Mouse (Mus musculus) spleen, adult 2 months (tissue): ENCODE measurements around the gene Cbx8. TPM values are rescaled to one million over a fixed set of nuclear protein-coding genes. Genes with fewer than 3 reads are reported as not detected.

Experiments used
- DNase-seq, 2 experiments: peaks; one replicate each; pipeline versions ENCODE4 v3.0.0 to v3.0.0-alpha.2; 2012 to 2021; ENCODE audit warnings: low spot score in 2 of 2, low read depth in 1 of 2
- H3K27ac ChIP-seq: fragments of 200-500 bp; 2 replicates; pipeline ENCODE4 v1.5.1; 2012; ENCODE audit warnings: low read length, inconsistent platforms; ENCODE audit not compliant: insufficient read depth
- H3K27me3 ChIP-seq: fragments of 200-500 bp; 2 replicates; pipeline ENCODE4 v1.6.1; 2012; ENCODE audit warnings: mild to moderate bottlenecking, moderate library complexity, low read length, inconsistent platforms; ENCODE audit not compliant: control insufficient read depth, insufficient read depth
- H3K36me3 ChIP-seq: fragments of 200-500 bp; 2 replicates; pipeline ENCODE4 v1.6.1; 2012; ENCODE audit warnings: mild to moderate bottlenecking, low read length, inconsistent platforms; ENCODE audit not compliant: control insufficient read depth, insufficient read depth
- H3K4me1 ChIP-seq: fragments of 200-500 bp; 2 replicates; pipeline ENCODE4 v1.6.1; 2011; ENCODE audit warnings: inconsistent platforms; ENCODE audit not compliant: control insufficient read depth, insufficient read depth, insufficient read length
- H3K4me3 ChIP-seq: fragments of 200-500 bp; 2 replicates; pipeline ENCODE4 v1.5.1; 2011; ENCODE audit warnings: mild to moderate bottlenecking, inconsistent platforms; ENCODE audit not compliant: insufficient read depth, insufficient read length; ENCODE audit errors: extremely low read depth
- CTCF ChIP-seq: fragments of 200-500 bp; IDR thresholded peaks from 2 replicates; pipeline ENCODE4 v1.5.1; 2011; ENCODE audit warnings: mild to moderate bottlenecking, inconsistent platforms; ENCODE audit not compliant: insufficient read depth, insufficient read length, insufficient replicate concordance; ENCODE audit errors: extremely low read depth
- POLR2A ChIP-seq: fragments of 200-500 bp; IDR thresholded peaks from 2 replicates; pipeline ENCODE4 v1.6.1; 2011; ENCODE audit warnings: low read depth, low read length, inconsistent platforms
- WGBS: fragments of 180-500 bp; shearing (Covaris S2); methylation state at CpG from one replicate; pipeline ENCODE4 v1.1.7; 2018; 5-methylcytosine and 5-hydroxymethylcytosine counted together
- polyA plus RNA-seq: library from polyadenylated mRNA; depleted of rRNA; stranded (reverse); fragments of >200 nt; gene quantifications from 2 replicates; pipeline ENCODE4 v1.2.3, GENCODE M21; 2012

Gene Cbx8
- polyA plus RNA-seq, 1 experiment, result 4.5 TPM

DNA sequence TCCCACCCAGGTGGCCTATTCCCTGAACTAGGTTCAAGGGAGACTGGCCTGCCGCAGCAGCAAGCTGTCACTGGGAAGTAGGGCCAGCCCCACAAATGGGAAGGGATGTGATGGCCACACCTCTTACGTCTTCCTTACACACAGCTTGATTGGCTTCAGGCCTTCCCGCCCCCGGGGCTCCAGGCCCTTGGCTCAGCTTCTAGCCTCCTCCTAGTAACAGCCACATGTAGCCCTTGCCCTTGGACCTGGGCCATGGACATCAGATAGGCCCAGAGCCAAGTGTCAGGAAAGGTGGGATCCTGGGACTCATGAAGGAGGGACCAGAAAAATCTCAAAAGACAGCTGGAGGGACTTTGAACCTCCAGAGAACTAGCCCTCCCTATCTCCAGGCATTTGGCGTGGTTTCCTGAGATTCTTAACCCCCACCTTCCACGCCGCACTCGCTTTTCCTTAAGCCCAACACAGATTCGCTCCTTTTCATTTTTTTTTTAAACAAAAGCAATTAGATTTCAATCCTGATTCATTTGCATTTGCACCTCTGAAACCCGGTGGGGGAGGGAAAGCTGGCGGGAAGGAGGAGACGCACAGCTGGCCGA lies 12.0 kb upstream of the Cbx8 start:
- no peak for TF ChIP-seq POLR2A
- no peak for TF ChIP-seq CTCF
- Histone ChIP-seq H3K4me1 (peaks cover 40% of the 10 kb centered on the region), H3K27me3 (peaks cover 50% of the 10 kb centered on the region), H3K27ac (0 out of 2 replicates have a peak overlapping the region, but pooled peaks have one; percentile 26), H3K4me3 (peak overlapping the region; percentile 51; the same call in 1 of the 2 replicates), H3K36me3 (no peaks in the 10 kb centered on the region)
- DNase-seq, result no peak
- WGBS, result 10% methylated on average over 13 of the region's 13 CpGs

DNA sequence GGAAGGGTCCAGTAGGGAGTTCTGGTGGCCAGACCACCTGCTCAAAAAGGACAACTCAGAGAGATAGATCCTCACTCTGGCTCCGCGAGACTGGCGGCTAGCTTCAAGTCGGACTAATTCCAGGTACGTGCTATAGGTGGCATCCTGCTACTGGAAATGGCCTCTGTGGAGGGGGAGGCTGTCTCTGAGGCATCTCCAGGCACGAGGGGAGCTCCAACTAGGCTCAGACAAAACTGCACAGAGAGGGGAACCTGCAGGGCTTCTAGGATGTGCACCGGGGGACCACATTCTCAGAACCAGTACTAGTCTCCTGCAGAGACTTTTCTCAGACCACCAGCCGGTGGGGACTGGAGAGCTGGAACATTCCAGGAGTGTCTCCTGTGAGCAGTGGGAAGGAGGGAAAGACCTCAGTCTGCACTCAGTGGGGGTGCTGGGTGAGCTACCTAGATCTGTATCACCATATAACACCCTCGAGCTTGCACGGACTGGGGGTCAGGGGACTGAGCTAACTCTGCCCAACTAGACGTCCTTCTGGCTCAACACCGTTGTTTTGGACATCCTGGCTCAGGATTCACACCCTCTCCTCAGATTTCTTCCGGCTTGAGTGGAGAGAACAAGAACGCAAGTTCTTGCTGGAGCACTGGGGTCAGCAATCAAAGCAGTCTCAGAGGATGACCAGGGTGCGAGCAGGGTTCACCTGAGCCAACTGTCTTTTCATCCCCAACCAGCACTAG lies 11.3 kb upstream of the Cbx8 start:
- WGBS, result 11% methylated on average over 15 of the region's 15 CpGs
- Histone ChIP-seq H3K4me3 (no peak overlapping the region), H3K27me3 (peaks cover 52% of the 10 kb centered on the region), H3K4me1 (peaks cover 39% of the 10 kb centered on the region), H3K36me3 (no peaks in the 10 kb centered on the region), H3K27ac (no peak overlapping the region)
- TF ChIP-seq CTCF (peak; percentile 55; the same call in 1 of the 2 replicates), POLR2A (no peak)
- DNase-seq, result no peak

DNA sequence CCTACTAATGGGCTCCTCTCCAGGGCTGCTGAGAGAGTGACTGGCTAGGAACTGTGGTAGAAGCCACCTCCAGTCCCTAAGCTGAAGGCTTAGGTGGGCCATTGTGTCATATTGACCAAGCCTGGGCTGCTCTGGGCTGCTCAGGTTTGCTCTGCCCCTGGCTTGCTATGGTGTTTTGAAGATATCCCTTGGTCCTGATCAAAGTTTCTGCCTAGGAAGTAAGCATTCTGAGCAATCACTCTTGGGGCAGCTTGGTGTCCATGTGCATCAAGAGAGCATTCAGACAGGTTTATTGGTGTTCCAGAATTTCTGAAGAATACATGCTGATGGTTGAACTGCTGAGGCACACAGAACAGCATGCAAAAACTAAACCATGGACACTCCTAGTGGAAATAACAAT lies 10.7 kb upstream of the Cbx8 start:
- Histone ChIP-seq H3K4me3 (no peak overlapping the region), H3K27me3 (peaks cover 59% of the 10 kb centered on the region), H3K4me1 (peaks cover 46% of the 10 kb centered on the region), H3K36me3 (no peaks in the 10 kb centered on the region), H3K27ac (no peak overlapping the region)
- DNase-seq, result no peak
- no peak for TF ChIP-seq POLR2A
- no peak for TF ChIP-seq CTCF

DNA sequence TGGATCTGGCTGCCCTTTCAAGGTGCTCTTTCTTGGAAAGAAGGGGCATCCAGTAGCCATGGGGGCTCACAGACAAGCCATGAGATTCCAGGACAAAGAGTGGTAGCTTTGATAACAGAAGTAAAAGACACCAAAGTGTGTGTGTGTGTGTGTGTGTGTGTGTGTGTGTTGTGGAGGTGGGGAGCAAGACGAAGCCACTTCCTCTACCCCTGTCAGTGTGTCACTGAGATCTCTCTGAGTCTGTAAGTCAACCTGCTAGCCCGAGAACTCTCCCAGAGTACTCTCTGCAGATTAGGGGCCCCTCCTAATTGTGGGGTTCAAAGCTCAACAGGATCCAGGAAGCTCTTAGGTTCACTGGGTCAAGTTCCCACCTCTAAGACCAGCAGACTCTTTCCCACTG lies 9.6 kb upstream of the Cbx8 start:
- H3K4me1 ChIP-seq, result peaks cover 43% of the 10 kb centered on the region
- DNase-seq, result no peak
- H3K4me3 ChIP-seq, result no peak overlapping the region
- TF ChIP-seq POLR2A (no peak), CTCF (no peak)
- WGBS, result 0% methylated on average over 2 of the region's 2 CpGs
- H3K27me3 ChIP-seq, result peaks cover 60% of the 10 kb centered on the region
- no peaks in the 10 kb centered on the region for H3K36me3 ChIP-seq
- no peak overlapping the region for H3K27ac ChIP-seq

DNA sequence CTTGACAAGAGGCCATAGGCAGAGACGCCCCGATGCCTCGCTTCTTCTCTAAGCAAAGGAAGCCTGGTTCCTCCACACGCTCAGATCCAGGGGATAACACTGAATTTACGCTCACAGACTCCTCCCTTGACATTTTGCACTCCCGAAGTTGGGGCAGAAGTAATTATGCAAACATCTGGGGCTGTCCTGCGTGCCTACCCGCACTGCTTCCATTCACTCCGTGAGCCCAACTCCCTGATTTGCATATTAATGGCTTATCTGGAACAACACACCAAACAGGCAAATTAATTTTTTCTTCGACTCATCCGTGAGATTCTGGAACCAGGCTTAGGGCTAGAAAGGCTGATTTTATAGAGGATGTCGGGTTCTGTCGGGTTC lies 7.4 kb upstream of the Cbx8 start:
- Histone ChIP-seq H3K27ac (no peak overlapping the region), H3K36me3 (no peaks in the 10 kb centered on the region), H3K4me3 (no peak overlapping the region), H3K27me3 (peaks cover 59% of the 10 kb centered on the region), H3K4me1 (peaks cover 26% of the 10 kb centered on the region)
- 3% methylated on average over 13 of the region's 13 CpGs for WGBS
- TF ChIP-seq CTCF (no peak), POLR2A (no peak)
- no peak for DNase-seq

DNA sequence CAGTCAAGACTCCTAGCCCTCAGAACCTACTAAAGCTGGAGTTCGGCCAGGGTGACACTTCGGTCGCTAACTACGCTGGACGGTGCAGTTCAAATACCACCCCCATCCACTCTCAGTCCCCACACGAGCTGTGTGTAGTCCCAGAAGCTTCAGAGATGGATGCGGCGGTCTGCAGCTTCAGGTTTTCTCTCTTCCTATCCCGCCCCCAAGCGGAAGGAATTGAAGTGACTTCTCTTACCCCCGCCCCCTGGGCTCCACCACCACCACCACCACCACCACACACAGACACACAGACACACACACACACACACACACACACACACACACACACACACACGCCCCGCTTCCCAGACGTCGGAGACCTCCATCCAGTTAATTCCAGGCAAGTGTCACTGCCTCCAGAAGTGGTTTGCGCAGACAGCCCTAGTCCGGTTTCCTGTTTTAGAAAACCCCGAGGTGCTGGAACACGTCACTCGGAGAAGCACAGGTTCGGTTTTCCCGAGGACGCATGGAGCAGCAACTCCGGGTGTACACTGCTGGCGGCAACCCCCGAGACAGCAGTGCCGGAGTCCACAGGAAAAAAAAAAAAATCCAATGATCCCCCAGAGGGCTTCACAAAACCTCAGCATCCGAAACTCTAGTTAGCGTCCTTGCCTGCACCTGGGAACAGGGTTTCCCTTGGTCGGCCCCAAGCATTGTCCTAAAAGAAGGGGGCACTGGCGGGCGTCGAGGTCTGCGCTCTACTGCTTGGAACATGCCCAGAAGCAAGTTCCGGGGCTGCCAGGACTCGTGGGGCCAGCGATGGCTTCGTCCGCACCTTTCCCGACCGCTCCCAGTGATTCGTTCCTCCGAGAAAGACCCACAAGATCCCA lies 6.7 kb upstream of the Cbx8 start:
- Histone ChIP-seq H3K27ac (no peak overlapping the region), H3K27me3 (peaks cover 62% of the 10 kb centered on the region), H3K4me3 (peak overlapping the region; percentile 42), H3K4me1 (peaks cover 26% of the 10 kb centered on the region), H3K36me3 (no peaks in the 10 kb centered on the region)
- no peak for TF ChIP-seq POLR2A
- TF ChIP-seq CTCF, result no peak
- DNase-seq, result no peak
- WGBS, result 2% methylated on average over 42 of the region's 43 CpGs
